Mouse (Mus musculus) left cerebral cortex, adult 11 months (tissue): ENCODE data around the gene Gm49361.
"Not testable (repeated sequence)": the region's sequence is repeated elsewhere in the genome, so short reads cannot be mapped to it uniquely, and the experiment has no call there.

ENCODE experiments used
- DNase-seq: peaks from one replicate; pipeline ENCODE4 v3.0.0; 2022; ENCODE audit warnings: low spot score

Gene Gm49361

GRCm38 (mm10) chr14:57688066-57688465 lies 57.8 kb downstream of the Gm49361 start:
- DNase-seq = not testable (repeated sequence)

DNA sequence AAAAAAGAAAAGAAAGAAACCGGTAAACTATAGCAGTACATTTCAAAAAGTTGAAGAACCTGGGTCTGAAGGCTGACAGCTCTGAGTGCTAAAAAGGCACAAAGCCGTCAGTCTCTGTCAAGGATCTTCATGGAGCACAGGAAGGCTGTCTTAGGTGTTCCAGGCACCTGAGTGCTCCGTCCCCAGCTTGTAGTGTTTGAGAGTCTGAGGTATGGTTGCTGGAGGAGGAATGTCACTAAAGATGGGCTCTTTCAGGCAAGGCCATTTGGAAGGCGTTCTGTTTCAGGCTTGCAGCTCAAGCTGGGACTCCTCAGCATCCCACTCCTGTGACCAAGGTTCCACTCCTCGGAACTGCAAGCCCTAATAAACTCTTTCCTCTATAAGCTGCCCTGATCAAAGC lies 58.5 kb downstream of the Gm49361 start:
- no peak for DNase-seq

DNA sequence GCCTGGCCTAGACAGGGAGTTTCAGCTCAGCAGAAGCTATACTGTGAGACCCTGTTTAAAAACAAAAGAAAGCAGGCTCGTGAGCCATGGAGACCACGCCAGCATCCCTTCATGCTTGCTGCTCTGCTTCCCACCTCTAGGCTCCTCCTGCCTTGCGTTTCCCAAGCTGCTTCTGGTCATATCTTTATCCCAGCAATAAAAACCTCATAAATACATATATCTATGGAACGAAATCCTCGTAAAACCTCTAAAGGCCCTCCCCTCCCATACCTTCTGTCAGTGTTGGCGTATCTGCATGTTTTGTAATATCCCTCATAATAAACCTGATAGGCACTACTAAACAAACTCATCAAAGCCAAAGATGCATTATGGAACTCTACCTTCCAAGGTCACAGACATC lies 59.3 kb downstream of the Gm49361 start:
- DNase-seq = no peak

DNA sequence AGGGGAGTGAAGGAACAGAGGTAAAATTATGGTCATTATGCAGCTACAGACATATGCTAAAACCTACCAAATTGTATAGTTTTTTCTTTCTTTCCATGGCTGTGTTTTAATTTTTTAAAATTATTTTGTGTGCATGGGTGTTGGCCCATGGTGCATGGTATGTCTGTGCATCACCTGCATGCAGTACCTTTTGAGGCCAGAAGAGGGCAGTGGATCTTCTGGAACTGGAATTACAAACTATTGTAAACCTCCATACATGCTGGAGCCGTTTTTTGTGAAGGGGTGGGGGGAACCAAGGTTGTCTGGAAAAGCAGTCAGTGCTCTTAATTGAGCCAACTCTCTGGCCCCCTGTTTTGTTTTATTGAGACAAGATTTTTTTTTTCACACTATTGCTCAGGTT lies 61.3 kb downstream of the Gm49361 start:
- no peak for DNase-seq

- DNase-seq = no peak
Measured at GRCm38 (mm10) chr14:57682751-57683150, 63.2 kb downstream of the Gm49361 start.

DNA sequence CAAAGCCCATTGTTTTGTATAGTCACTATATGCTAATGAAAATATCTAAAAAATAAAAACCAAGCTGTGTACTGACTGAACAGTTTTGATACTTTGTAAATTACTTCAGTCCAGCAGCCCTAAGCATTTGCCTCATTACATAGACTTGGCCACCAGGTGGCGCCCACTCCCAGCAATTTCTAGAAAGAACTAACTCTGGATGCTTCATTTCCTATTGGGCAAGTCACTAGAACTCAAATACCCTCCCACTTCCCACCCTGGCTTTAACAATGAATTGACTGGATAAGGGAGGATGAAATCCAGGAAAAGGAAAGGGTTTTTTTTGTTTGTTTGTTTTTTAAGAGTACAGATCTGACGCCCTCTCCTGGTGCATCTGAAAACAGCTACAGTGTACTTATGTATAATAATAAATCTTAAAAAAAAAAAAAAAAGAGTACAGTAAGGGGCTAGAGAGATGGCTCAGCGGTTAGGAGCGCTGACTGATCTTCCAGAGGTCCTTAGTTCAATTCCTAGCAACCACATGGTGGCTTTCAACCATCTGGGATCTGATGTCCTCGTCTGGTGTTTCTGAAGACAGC lies 65.9 kb downstream of the Gm49361 start:
- DNase-seq = peak; percentile 65

DNA sequence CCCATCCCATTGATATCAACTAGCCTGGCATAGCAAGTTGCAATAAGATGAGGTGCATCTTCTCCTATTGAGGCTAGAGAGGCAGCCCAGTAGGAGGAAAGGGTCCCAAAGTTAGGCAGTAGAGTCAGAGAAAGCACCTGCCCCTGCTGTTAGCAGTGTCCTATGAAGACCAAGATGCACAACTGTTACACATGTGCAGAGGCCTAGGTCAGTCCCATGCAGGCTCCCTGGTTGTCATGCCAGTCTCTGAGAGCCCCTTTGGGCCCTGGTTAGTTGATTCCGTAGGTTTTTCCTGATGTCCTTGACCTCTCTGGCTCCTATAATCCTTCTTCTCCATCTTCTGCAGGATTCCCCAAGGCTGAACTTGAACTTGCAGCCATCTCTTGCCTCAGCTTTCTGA lies 66.4 kb downstream of the Gm49361 start:
- DNase-seq = no peak

DNA sequence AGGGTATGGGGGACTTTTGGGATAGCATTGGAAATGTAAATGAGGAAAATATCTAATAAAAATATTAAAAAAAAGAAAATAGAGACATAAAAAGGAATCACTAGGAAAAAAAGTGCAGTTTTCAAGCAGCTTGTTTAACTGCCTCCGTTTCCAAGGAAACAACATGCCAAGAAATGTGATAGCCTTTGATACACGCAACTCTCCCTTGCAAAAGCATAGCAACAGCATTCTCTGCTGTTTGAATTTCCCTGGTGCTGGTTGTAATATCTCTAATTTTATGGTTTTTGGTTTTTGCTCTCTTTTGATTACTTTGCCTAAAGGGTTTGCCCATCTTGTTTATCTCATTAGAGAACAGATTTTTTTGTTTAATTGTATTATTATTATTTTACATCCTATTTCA lies 70.4 kb downstream of the Gm49361 start:
- DNase-seq = no peak

GRCm38 (mm10) chr14:57665628-57665950 lies 80.3 kb downstream of the Gm49361 start:
- no peak for DNase-seq

DNA sequence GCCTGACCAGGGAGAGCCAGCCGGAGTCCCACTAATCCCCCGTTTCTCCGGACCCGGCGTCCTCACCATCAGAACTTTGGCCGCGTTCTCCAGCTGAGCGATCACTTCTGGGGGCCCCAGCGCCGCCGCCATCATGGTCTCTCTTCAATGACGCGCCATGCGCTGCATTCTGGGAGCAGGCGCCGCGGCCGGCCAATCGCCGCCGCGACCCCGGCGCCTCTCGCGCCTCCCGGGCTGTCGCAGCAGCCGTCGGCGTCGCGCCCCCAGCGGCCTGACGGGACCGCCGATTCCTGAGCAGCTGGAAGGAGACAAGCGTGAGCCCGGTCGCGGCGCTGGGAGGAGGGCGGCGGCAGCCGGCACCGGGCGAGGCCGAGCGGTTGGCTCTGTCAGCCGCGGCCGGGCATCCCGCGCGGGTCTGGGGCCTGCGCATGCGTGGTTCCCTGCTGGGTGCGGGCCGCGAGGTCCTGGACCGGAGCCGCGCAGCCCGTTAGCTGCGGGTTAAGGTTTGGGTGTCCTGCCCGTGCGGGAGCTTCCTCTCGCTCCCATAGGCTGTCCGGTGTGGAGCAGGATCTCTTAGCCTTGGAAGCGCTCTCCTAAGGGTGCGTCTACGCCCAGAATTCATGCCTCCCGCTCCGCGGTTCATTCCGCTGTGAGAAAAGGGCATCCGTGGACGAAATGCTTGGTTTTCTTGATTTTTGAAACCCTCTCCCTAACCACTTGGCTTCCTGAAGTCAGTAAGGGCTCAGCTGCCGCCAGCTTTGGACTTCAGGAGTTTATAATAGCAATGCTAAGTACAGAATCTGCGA lies 80.9 kb downstream of the Gm49361 start, which contains the start of gene Xpo4:
TSS of gene Xpo4 (minus strand) at position 609 of the 806 bp plus-strand sequence.
- DNase-seq = peak; percentile 63

DNA sequence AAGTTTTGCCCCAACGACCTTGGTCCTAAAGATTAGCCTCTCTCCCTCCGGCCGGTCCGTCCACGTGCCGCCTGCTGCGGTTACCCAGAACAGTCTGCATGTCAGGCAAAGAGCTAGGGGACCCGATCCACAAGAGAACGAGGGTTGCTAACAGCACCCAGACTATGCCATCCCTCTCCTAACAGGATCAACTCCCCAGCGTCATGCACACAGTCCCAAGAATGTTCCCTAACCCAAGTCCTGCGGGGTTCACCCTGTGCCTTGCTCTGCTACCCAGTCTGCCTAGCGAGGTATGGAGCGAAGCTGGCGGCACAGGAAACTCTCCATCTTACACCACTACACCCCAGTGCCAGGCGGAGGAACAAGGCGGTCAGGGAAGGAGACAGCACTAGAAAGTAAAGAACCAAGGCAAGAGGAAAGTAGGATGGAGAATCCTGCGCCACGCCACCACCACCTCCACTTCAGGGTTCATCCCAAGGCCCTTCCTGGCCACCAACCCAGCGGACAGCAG lies 81.5 kb downstream of the Gm49361 start:
- DNase-seq = no peak

GRCm38 (mm10) chr14:57663630-57664029 lies 82.3 kb downstream of the Gm49361 start:
- no peak for DNase-seq

GRCm38 (mm10) chr14:57658301-57658700 lies 87.6 kb downstream of the Gm49361 start:
- no peak for DNase-seq

DNA sequence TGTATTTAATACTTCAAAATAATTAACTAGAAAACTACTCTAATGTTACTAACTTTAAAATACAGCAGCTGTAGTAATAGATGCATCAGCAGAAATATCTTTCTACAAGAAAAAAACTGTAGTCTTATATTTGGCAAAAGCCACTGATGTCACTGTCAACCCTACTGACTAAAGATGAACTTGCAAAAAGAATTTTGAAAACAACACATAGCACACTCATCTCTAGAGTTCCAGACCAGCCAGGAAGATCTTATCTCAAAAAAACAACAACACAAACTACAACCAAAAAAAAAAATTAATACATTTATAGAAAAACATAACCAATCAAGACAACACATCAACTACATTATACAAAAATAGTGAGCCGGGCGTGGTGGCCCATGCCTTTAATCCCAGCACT lies 88.4 kb downstream of the Gm49361 start:
- no peak for DNase-seq

DNA sequence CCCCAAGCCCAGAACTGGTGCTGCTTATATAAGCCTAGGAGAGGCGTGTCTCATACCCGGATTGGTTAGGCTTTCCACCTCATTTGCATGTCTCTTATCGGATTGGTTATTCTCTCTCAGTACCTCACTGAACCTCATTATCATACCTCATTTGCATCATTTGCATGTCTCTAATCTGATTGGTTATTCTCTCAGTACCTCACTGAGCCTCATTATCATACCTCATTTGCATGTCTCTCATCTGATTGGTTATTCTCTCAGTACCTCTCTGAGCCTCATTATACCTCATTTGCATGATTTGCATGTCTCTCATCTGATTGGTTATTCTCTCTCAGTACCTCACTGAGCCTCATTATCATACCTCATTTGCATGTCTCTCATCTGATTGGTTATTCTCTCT lies 89.4 kb downstream of the Gm49361 start:
- DNase-seq = not testable (repeated sequence)

DNA sequence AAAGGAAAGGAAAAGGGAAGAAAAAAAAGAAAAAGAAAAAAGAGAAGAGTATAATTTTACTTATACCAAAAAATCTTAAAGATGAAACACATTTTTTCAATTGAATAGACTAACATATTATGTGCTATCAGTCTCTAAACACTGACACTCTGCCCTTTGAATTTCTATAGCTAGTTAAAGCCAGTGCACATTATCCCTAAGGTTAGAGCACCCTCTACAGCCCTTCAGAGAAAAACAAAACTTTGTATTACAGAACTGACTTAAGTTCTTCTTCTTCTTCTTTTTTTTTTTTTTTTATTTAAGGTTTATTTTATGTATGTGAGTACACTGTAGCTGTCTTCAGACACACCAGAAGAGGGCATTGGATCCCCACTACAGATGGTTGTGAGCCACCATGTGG lies 96.4 kb downstream of the Gm49361 start:
- no peak for DNase-seq

DNA sequence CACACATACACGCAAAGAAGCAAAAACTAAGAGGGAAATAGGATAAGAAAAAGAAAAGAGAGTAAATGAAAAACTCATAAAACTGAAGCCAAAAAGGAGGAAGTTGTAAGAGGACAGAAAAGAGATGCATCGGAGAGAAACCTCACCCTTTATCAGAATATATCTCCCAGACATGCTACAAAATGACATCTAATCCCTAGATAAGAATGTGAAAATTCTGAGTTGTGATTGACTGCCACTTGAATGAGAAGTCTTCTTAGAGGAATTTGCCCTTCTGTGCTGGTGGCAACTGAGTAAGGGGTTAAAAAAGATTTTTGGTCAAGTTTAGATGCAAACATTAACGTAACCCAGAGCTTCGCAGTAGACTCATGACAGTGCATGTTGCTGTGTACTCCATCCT lies 99.7 kb downstream of the Gm49361 start:
- DNase-seq = no peak

- no peak for DNase-seq
Measured at GRCm38 (mm10) chr14:57639153-57639552, 106.8 kb downstream of the Gm49361 start.

GRCm38 (mm10) chr14:57634141-57634540 lies 111.8 kb downstream of the Gm49361 start:
- DNase-seq = no peak

GRCm38 (mm10) chr14:57629595-57629994 lies 116.3 kb downstream of the Gm49361 start:
- no peak for DNase-seq

DNA sequence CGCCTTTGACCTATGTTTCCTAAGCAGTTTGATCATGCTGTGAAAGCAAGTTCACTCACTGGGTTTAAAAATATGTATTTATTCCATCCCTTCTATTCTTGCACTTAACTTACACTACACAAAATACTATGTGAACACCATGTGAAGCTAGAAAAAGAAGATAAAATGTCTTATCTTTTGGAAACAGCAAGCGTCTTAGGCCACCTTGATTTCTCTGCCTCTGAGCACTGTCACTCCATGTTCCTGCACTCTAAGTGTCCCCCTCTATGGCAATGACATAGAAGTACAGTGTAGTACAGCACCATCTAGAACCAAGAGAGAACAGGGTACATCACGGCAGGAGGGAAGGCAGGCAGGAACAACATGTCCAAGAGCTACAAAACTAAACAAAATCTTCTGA lies 123.0 kb downstream of the Gm49361 start:
- no peak for DNase-seq

GRCm38 (mm10) chr14:57621699-57622098 lies 124.2 kb downstream of the Gm49361 start:
- DNase-seq = no peak

DNA sequence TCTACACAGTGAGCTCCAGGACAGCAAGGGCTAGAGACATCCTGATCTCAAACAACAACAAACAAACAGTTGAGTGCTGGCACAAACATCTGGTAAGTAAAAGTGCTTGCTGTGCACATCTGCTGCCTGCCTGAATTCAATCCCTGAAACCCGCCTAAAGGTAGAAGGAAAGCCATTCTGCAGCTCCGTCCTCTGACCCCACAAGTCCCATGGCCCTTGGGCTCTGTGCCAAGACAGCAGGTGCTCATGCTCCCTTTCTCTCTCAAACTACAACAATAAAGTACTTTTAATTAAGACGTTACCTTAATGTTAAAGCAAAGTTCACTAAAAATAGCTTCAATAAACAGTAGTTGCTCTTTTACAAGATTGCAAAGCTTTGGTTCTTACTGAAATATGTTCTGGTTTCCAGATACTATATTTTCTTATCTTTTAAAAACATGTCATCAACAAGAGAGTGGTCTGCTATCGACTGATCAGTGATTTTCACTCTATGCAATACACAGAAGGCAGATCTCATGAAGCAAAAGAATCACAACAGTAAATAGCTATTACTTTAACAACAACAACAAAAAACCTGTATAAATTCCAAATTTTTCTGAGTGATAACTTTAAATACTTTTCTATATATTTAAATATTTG lies 125.2 kb downstream of the Gm49361 start:
- DNase-seq = no peak
